Mouse (Mus musculus): ENCODE measurements around the gene Pttg1. TPM values are rescaled to one million over a fixed set of nuclear protein-coding genes. Genes with fewer than 3 reads are reported as not detected.

Pttg1 gene
- polyA plus RNA-seq, 1 experiment from 2014 or later: 104 TPM

GRCm38 (mm10) chr11:43433254-43434023 lies 7.4 kb upstream of the Pttg1 start, which contains the start of gene Slu7:
Slu7 (plus strand) TSS chr11:43433744.
- 2% methylated on average over 26 of the region's 38 CpGs for WGBS (ENCODE audit: missing documents)
- peak within 1 kb of the TSS; percentile 87 for H3K4me3 ChIP-seq (ENCODE audit: inconsistent target)
- peaks cover 37% of the 10 kb centered on the region for H3K79me2 ChIP-seq (ENCODE audit: inconsistent target)
- H3K36me3 ChIP-seq (ENCODE audit: inconsistent target): peaks cover 18% of the 10 kb centered on the region; the same call in 1 of the 2 replicates
- peak within 1 kb of the TSS; percentile 42 for H3K27ac ChIP-seq

GRCm38 (mm10) chr11:43426414-43426884 lies 398 bp upstream of the Pttg1 start:
- Histone ChIP-seq H3K27ac (peak overlapping the region; percentile 54), H3K79me2 (ENCODE audit: inconsistent target) (peaks cover 8% of the 10 kb centered on the region; the same call in 1 of the 2 replicates), H3K36me3 (ENCODE audit: inconsistent target) (peaks cover 28% of the 10 kb centered on the region), H3K4me3 (ENCODE audit: inconsistent target) (peak overlapping the region; percentile 50)
- WGBS (ENCODE audit: missing documents): 30% methylated on average over 7 of the region's 7 CpGs

GRCm38 (mm10) chr11:43425166-43425709 lies 813 bp downstream of the Pttg1 start:
- Histone ChIP-seq H3K79me2 (ENCODE audit: inconsistent target) (peaks cover 8% of the 10 kb centered on the region; the same call in 1 of the 2 replicates), H3K4me3 (ENCODE audit: inconsistent target) (peak overlapping the region; percentile 50), H3K27ac (no peak overlapping the region), H3K36me3 (ENCODE audit: inconsistent target) (peaks cover 33% of the 10 kb centered on the region)
- 94% methylated on average over 9 of the region's 9 CpGs for WGBS (ENCODE audit: missing documents)

GRCm38 (mm10) chr11:43424386-43424785 lies 1.7 kb downstream of the Pttg1 start:
- Histone ChIP-seq H3K36me3 (ENCODE audit: inconsistent target) (peaks cover 37% of the 10 kb centered on the region), H3K4me3 (ENCODE audit: inconsistent target) (no peak overlapping the region), H3K27ac (no peak overlapping the region), H3K79me2 (ENCODE audit: inconsistent target) (peaks cover 8% of the 10 kb centered on the region; the same call in 1 of the 2 replicates)
- 83% methylated on average over 5 of the region's 5 CpGs for WGBS (ENCODE audit: missing documents)

- H3K4me3 ChIP-seq (ENCODE audit: inconsistent target): no peak overlapping the region
- H3K27ac ChIP-seq: no peak overlapping the region
- WGBS (ENCODE audit: missing documents): 75% methylated on average over 7 of the region's 7 CpGs
- H3K36me3 ChIP-seq (ENCODE audit: inconsistent target): peaks cover 18% of the 10 kb centered on the region; the same call in 1 of the 2 replicates
- H3K79me2 ChIP-seq (ENCODE audit: inconsistent target): no peaks in the 10 kb centered on the region
Observed at GRCm38 (mm10) chr11:43417201-43417600, 8.8 kb downstream of the Pttg1 start.

- 25% methylated on average over 14 of the region's 14 CpGs for WGBS (ENCODE audit: missing documents)
Observed at GRCm38 (mm10) chr11:43412771-43413451, 13.1 kb downstream of the Pttg1 start.

GRCm38 (mm10) chr11:43411413-43411812 lies 14.6 kb downstream of the Pttg1 start:
- Histone ChIP-seq H3K79me2 (ENCODE audit: inconsistent target) (no peaks in the 10 kb centered on the region), H3K4me3 (ENCODE audit: inconsistent target) (no peak overlapping the region), H3K27ac (no peak overlapping the region), H3K36me3 (ENCODE audit: inconsistent target) (no peaks in the 10 kb centered on the region)
- 0% methylated on average over 1 of the region's 1 CpGs for WGBS (ENCODE audit: missing documents)

More at GRCm38 (mm10) chr11:43412771-43413451, 13.1 kb downstream of the Pttg1 start:
- no peak overlapping the region for H3K4me3 ChIP-seq (ENCODE audit: inconsistent target)
- H3K79me2 ChIP-seq (ENCODE audit: inconsistent target): no peaks in the 10 kb centered on the region
- no peaks in the 10 kb centered on the region for H3K36me3 ChIP-seq (ENCODE audit: inconsistent target)
- no peak overlapping the region for H3K27ac ChIP-seq

- H3K4me3 ChIP-seq (ENCODE audit: inconsistent target): no peak overlapping the region
- no peaks in the 10 kb centered on the region for H3K36me3 ChIP-seq (ENCODE audit: inconsistent target)
- H3K79me2 ChIP-seq (ENCODE audit: inconsistent target): no peaks in the 10 kb centered on the region
- 50% methylated on average over 7 of the region's 7 CpGs for WGBS (ENCODE audit: missing documents)
- H3K27ac ChIP-seq: no peak overlapping the region
Observed at GRCm38 (mm10) chr11:43410291-43410690, 15.8 kb downstream of the Pttg1 start.

- Histone ChIP-seq H3K4me3 (ENCODE audit: inconsistent target) (no peak overlapping the region), H3K79me2 (ENCODE audit: inconsistent target) (no peaks in the 10 kb centered on the region), H3K36me3 (ENCODE audit: inconsistent target) (no peaks in the 10 kb centered on the region), H3K27ac (no peak overlapping the region)
- WGBS (ENCODE audit: missing documents): 77% methylated on average over 2 of the region's 2 CpGs
Observed at GRCm38 (mm10) chr11:43408888-43409287, 17.2 kb downstream of the Pttg1 start.

- Histone ChIP-seq H3K36me3 (ENCODE audit: inconsistent target) (no peaks in the 10 kb centered on the region), H3K79me2 (ENCODE audit: inconsistent target) (no peaks in the 10 kb centered on the region), H3K4me3 (ENCODE audit: inconsistent target) (no peak overlapping the region), H3K27ac (no peak overlapping the region)
- WGBS (ENCODE audit: missing documents): 94% methylated on average over 14 of the region's 15 CpGs
Observed at GRCm38 (mm10) chr11:43404150-43404807, 21.8 kb downstream of the Pttg1 start.

- no peaks in the 10 kb centered on the region for H3K36me3 ChIP-seq (ENCODE audit: inconsistent target)
- no peak overlapping the region for H3K27ac ChIP-seq
- WGBS (ENCODE audit: missing documents): 100% methylated on average over 1 of the region's 1 CpGs
- no peak overlapping the region for H3K4me3 ChIP-seq (ENCODE audit: inconsistent target)
- H3K79me2 ChIP-seq (ENCODE audit: inconsistent target): no peaks in the 10 kb centered on the region
Observed at GRCm38 (mm10) chr11:43400131-43400530, 25.9 kb downstream of the Pttg1 start.

GRCm38 (mm10) chr11:43399297-43399696 lies 26.8 kb downstream of the Pttg1 start:
- H3K36me3 ChIP-seq (ENCODE audit: inconsistent target): no peaks in the 10 kb centered on the region
- no peaks in the 10 kb centered on the region for H3K79me2 ChIP-seq (ENCODE audit: inconsistent target)
- H3K27ac ChIP-seq: no peak overlapping the region
- 60% methylated on average over 4 of the region's 4 CpGs for WGBS (ENCODE audit: missing documents)
- no peak overlapping the region for H3K4me3 ChIP-seq (ENCODE audit: inconsistent target)

GRCm38 (mm10) chr11:43396672-43397071 lies 29.4 kb downstream of the Pttg1 start:
- no peak overlapping the region for H3K27ac ChIP-seq
- H3K79me2 ChIP-seq (ENCODE audit: inconsistent target): no peaks in the 10 kb centered on the region
- no peaks in the 10 kb centered on the region for H3K36me3 ChIP-seq (ENCODE audit: inconsistent target)
- no peak overlapping the region for H3K4me3 ChIP-seq (ENCODE audit: inconsistent target)
- WGBS (ENCODE audit: missing documents): 96% methylated on average over 7 of the region's 7 CpGs

GRCm38 (mm10) chr11:43396246-43396645 lies 29.8 kb downstream of the Pttg1 start:
- whole genome bisulfite sequencing (ENCODE audit: missing documents): 96% methylated on average over 4 of the region's 4 CpGs
- Histone ChIP-seq H3K4me3 (ENCODE audit: inconsistent target) (no peak overlapping the region), H3K79me2 (ENCODE audit: inconsistent target) (no peaks in the 10 kb centered on the region)

More at GRCm38 (mm10) chr11:43396246-43396645, 29.8 kb downstream of the Pttg1 start:
- H3K27ac ChIP-seq: no peak overlapping the region
- H3K36me3 ChIP-seq (ENCODE audit: inconsistent target): no peaks in the 10 kb centered on the region

All from macrophage (primary cell).